Mouse (Mus musculus) brain, embryonic 14.5 days (tissue): ENCODE results near the gene Pan3. TPM values are rescaled to one million over a fixed set of nuclear protein-coding genes. Genes with fewer than 3 reads are reported as not detected.

ENCODE experiments used
- DNase-seq: peaks from one replicate; pipeline ENCODE4 v3.0.0-alpha.2; 2011; ENCODE audit warnings: low read depth
- CTCF ChIP-seq: fragments of 200-500 bp; IDR thresholded peaks from 2 replicates; pipeline ENCODE4 v1.5.1; 2012; ENCODE audit warnings: inconsistent platforms, mild to moderate bottlenecking, moderate library complexity, borderline replicate concordance; ENCODE audit not compliant: insufficient read depth, insufficient read length; ENCODE audit errors: extremely low read depth
- POLR2A ChIP-seq: fragments of 200-500 bp; IDR thresholded peaks from 2 replicates; pipeline ENCODE4 v1.6.1; 2012; ENCODE audit warnings: mild to moderate bottlenecking, inconsistent platforms, borderline replicate concordance; ENCODE audit not compliant: poor library complexity, insufficient read depth, insufficient read length, severe bottlenecking; ENCODE audit errors: extremely low read depth
- polyA plus RNA-seq: library from polyadenylated mRNA; depleted of rRNA; stranded (reverse); fragments of >200 nt; gene quantifications from 2 replicates; pipeline ENCODE4 v1.2.3, GENCODE M21; 2012

Gene Pan3
- polyA plus RNA-seq, 1 experiment, result 54.6 TPM

- peak; percentile 73 for DNase-seq
- TF ChIP-seq CTCF (peak; percentile 64; the same call in 1 of the 2 replicates), POLR2A (no peak)
Measured at GRCm38 (mm10) chr5:147402505-147402904, 27.5 kb upstream of the Pan3 start.

- DNase-seq, result no peak
- TF ChIP-seq CTCF (no peak), POLR2A (no peak)
Measured at GRCm38 (mm10) chr5:147406135-147406534, 23.8 kb upstream of the Pan3 start.

- TF ChIP-seq CTCF (no peak), POLR2A (no peak)
- no peak for DNase-seq
Measured at GRCm38 (mm10) chr5:147408731-147409130, 21.2 kb upstream of the Pan3 start.

- TF ChIP-seq POLR2A (no peak), CTCF (no peak)
- no peak for DNase-seq
Measured at GRCm38 (mm10) chr5:147410585-147410984, 19.4 kb upstream of the Pan3 start.

GRCm38 (mm10) chr5:147417986-147418385, 12.0 kb upstream of the Pan3 start:
- DNase-seq, result no peak
- TF ChIP-seq CTCF, result no peak
- no peak for TF ChIP-seq POLR2A

- no peak for DNase-seq
- TF ChIP-seq POLR2A (no peak), CTCF (peak; percentile 35; the same call in 1 of the 2 replicates)
Measured at GRCm38 (mm10) chr5:147418394-147419121, 11.4 kb upstream of the Pan3 start.

- DNase-seq, result no peak
- TF ChIP-seq POLR2A (no peak), CTCF (peak; percentile 17; the same call in 1 of the 2 replicates)
Measured at GRCm38 (mm10) chr5:147423612-147424011, 6.3 kb upstream of the Pan3 start.

GRCm38 (mm10) chr5:147426048-147426805, 3.7 kb upstream of the Pan3 start:
- DNase-seq, result no peak
- no peak for TF ChIP-seq CTCF
- no peak for TF ChIP-seq POLR2A

- TF ChIP-seq CTCF (no peak), POLR2A (no peak)
- DNase-seq, result peak; percentile 59
Measured at GRCm38 (mm10) chr5:147430361-147430935, 487 bp downstream of the Pan3 start.

GRCm38 (mm10) chr5:147430936-147431839, 1.2 kb downstream of the Pan3 start:
- TF ChIP-seq CTCF, result no peak
- peak; percentile 8; the same call in 1 of the 2 replicates for TF ChIP-seq POLR2A
- peak; percentile 78 for DNase-seq

- DNase-seq, result no peak
- TF ChIP-seq CTCF (no peak), POLR2A (no peak)
Measured at GRCm38 (mm10) chr5:147432927-147433326, 3.0 kb downstream of the Pan3 start.

- TF ChIP-seq POLR2A (no peak), CTCF (no peak)
- DNase-seq, result peak; percentile 49
Measured at GRCm38 (mm10) chr5:147435224-147435623, 5.3 kb downstream of the Pan3 start.
